Mouse (Mus musculus): Measurements from ENCODE around the gene 9330161L09Rik. TPM values are rescaled to one million over a fixed set of nuclear protein-coding genes. Genes with fewer than 3 reads are reported as not detected.
"Not testable (repeated sequence)": the region's sequence is repeated elsewhere in the genome, so short reads cannot be mapped to it uniquely, and the experiment has no call there.

Gene 9330161L09Rik
- total RNA-seq (2021) (1 to 10 TPM in 1 of 2 experiments, under 1 TPM in 1; 0.98 to 2.2 TPM), polyA plus RNA-seq (2012; rRNA removed) (0.39 and 0.70 TPM in 2 replicates)
- long read RNA-seq: 0 reads

- DNase-seq: no peak
Measured at GRCm38 (mm10) chr12:103407720-103408119, at the start of gene 9330161L09Rik. Gene 9330161L09Rik (minus strand): TSS chr12:103407820.

- no peak for DNase-seq
Measured at GRCm38 (mm10) chr12:103457140-103457539, 49.5 kb upstream of the 9330161L09Rik start, which contains the start of gene Ifi27l2b. Gene Ifi27l2b (minus strand): TSS chr12:103457223.

- DNase-seq: not testable (repeated sequence)
Measured at GRCm38 (mm10) chr12:103456727-103457126, 49.1 kb upstream of the 9330161L09Rik start.

GRCm38 (mm10) chr12:103453361-103453760 lies 45.7 kb upstream of the 9330161L09Rik start:
- DNase-seq: no peak

GRCm38 (mm10) chr12:103445060-103445459 lies 37.4 kb upstream of the 9330161L09Rik start:
- no peak for DNase-seq

GRCm38 (mm10) chr12:103444261-103444660 lies 36.6 kb upstream of the 9330161L09Rik start:
- not testable (repeated sequence) for DNase-seq

- no peak for DNase-seq
Measured at GRCm38 (mm10) chr12:103443524-103443923, 35.9 kb upstream of the 9330161L09Rik start, which contains the start of gene Ifi27l2a. Gene Ifi27l2a (minus strand): TSS chr12:103443680.

GRCm38 (mm10) chr12:103437601-103438000 lies 30.0 kb upstream of the 9330161L09Rik start:
- peak; percentile 40 for DNase-seq

- no peak for DNase-seq
Measured at GRCm38 (mm10) chr12:103434861-103435260, 27.2 kb upstream of the 9330161L09Rik start.

- peak; percentile 90 for DNase-seq
Measured at GRCm38 (mm10) chr12:103433986-103434731, 26.5 kb upstream of the 9330161L09Rik start, which contains the start of gene Ifi27. Gene Ifi27 (plus strand): TSS chr12:103434211.

GRCm38 (mm10) chr12:103433430-103433829 lies 25.8 kb upstream of the 9330161L09Rik start:
- peak; percentile 77 for DNase-seq

GRCm38 (mm10) chr12:103426710-103427109 lies 19.1 kb upstream of the 9330161L09Rik start:
- no peak for DNase-seq

GRCm38 (mm10) chr12:103425729-103426470 lies 18.3 kb upstream of the 9330161L09Rik start, which contains the start of gene Ddx24:
Gene Ddx24 (minus strand): TSS chr12:103425830.
- peak; percentile 99 for DNase-seq

GRCm38 (mm10) chr12:103425016-103425728 lies 17.6 kb upstream of the 9330161L09Rik start:
- no peak for DNase-seq

- DNase-seq: no peak
Measured at GRCm38 (mm10) chr12:103408144-103408543, 524 bp upstream of the 9330161L09Rik start.

- DNase-seq: no peak
Measured at GRCm38 (mm10) chr12:103404131-103404530, 3.5 kb downstream of the 9330161L09Rik start.

GRCm38 (mm10) chr12:103396751-103397150 lies 10.9 kb downstream of the 9330161L09Rik start:
- DNase-seq: no peak

GRCm38 (mm10) chr12:103395486-103396275 lies 11.9 kb downstream of the 9330161L09Rik start:
- no peak for DNase-seq

- no peak for DNase-seq
Measured at GRCm38 (mm10) chr12:103393528-103393927, 14.1 kb downstream of the 9330161L09Rik start.

GRCm38 (mm10) chr12:103391098-103391497 lies 16.5 kb downstream of the 9330161L09Rik start:
- no peak for DNase-seq

- DNase-seq: no peak
Measured at GRCm38 (mm10) chr12:103389982-103390381, 17.6 kb downstream of the 9330161L09Rik start.

All from adrenal gland, adult 2 months (tissue).